In genomic region chr2:97610566-97610965, GRCm38 (mm10) we compare ENCODE assay signal across 22 mouse cellular contexts.
A peak's percentile ranks its signal among the peaks of the same experiment; 100 is the strongest.
DNase-seq lines count a peak whose midpoint lies in the region; ATAC-seq lines count a peak whose summit lies in the region.
"Had no signal": no experiment of that assay in that cellular context is flagged by ENCODE, and none has a peak within 500 bp of the region (broad histone marks: within the 10 kb centered on the region; RNA-seq: fewer than 3 reads in every experiment).

No protein-coding gene starts in this region.

- no peaks in the 10 kb centered on the region for H3K27me3 ChIP-seq in kidney, embryonic 16.5 days (ENCODE audit: insufficient read depth, low read length)
- H3K27me3 ChIP-seq in intestine, embryonic 16.5 days (replicated peaks; ENCODE audit: control insufficient read depth, insufficient read depth, low read length), result no peaks in the 10 kb centered on the region
- H3K27me3 ChIP-seq in neural tube, embryonic 14.5 days (ENCODE audit: control insufficient read depth, insufficient read depth, low read length), result no peaks in the 10 kb centered on the region
- no peaks in the 10 kb centered on the region for H3K27me3 ChIP-seq in midbrain, embryonic 16.5 days (ENCODE audit: control insufficient read depth, insufficient read depth, low read depth, low read length)
- H3K27me3 ChIP-seq: embryonic facial prominence, embryonic 13.5 days; embryonic facial prominence, embryonic 15.5 days; forebrain, embryonic 12.5 days had no signal

- no peaks in the 10 kb centered on the region for H3K36me3 ChIP-seq in kidney, embryonic 16.5 days (ENCODE audit: insufficient read depth, low read length)
- no peaks in the 10 kb centered on the region for H3K36me3 ChIP-seq in intestine, embryonic 16.5 days (ENCODE audit: control insufficient read depth, insufficient read depth, low read length)
- no peaks in the 10 kb centered on the region for H3K36me3 ChIP-seq in neural tube, embryonic 14.5 days (ENCODE audit: control insufficient read depth, insufficient read depth, low read length)
- H3K36me3 ChIP-seq in midbrain, embryonic 16.5 days (ENCODE audit: control insufficient read depth, insufficient read depth, low read length), result no peaks in the 10 kb centered on the region
- H3K36me3 ChIP-seq: embryonic facial prominence, embryonic 13.5 days; embryonic facial prominence, embryonic 15.5 days; forebrain, embryonic 10.5 days; forebrain, embryonic 12.5 days had no signal

- H3K4me1 ChIP-seq in kidney, embryonic 16.5 days (ENCODE audit: insufficient read depth, low read length), result no peaks in the 10 kb centered on the region
- H3K4me1 ChIP-seq in intestine, embryonic 16.5 days (ENCODE audit: control insufficient read depth, insufficient read depth, low read length), result no peaks in the 10 kb centered on the region
- no peaks in the 10 kb centered on the region for H3K4me1 ChIP-seq in neural tube, embryonic 14.5 days (ENCODE audit: control insufficient read depth, insufficient read depth, low read length)
- no peaks in the 10 kb centered on the region for H3K4me1 ChIP-seq in midbrain, embryonic 16.5 days (ENCODE audit: control insufficient read depth, insufficient read depth, low read length)
- H3K4me1 ChIP-seq: embryonic facial prominence, embryonic 13.5 days; embryonic facial prominence, embryonic 15.5 days; forebrain, embryonic 12.5 days had no signal

- no peak overlapping the region for H3K9ac ChIP-seq in kidney, embryonic 16.5 days (replicated peaks; ENCODE audit: low read length)
- no peak overlapping the region for H3K9ac ChIP-seq in intestine, embryonic 16.5 days (ENCODE audit: low read depth, low read length)
- H3K9ac ChIP-seq in neural tube, embryonic 14.5 days (replicated peaks; ENCODE audit: low read depth, low read length), result no peak overlapping the region
- H3K9ac ChIP-seq in midbrain, embryonic 16.5 days (ENCODE audit: low read depth, low read length), result no peak overlapping the region
- H3K9ac ChIP-seq: embryonic facial prominence, embryonic 13.5 days; embryonic facial prominence, embryonic 15.5 days; forebrain, embryonic 12.5 days had no signal

- H3K27ac ChIP-seq in kidney, embryonic 16.5 days (ENCODE audit: low read length), result no peak overlapping the region
- H3K27ac ChIP-seq in intestine, embryonic 16.5 days (ENCODE audit: low read length), result no peak overlapping the region
- H3K27ac ChIP-seq in neural tube, embryonic 14.5 days (ENCODE audit: low read depth, low read length), result no peak overlapping the region
- no peak overlapping the region for H3K27ac ChIP-seq in midbrain, embryonic 16.5 days (ENCODE audit: low read length)
- H3K27ac ChIP-seq: embryonic facial prominence, embryonic 13.5 days; embryonic facial prominence, embryonic 15.5 days; forebrain, embryonic 10.5 days; forebrain, embryonic 12.5 days had no signal

- 65% methylated on average over 2 of the region's 2 CpGs for WGBS in kidney, embryonic 16.5 days
- 52% methylated on average over 2 of the region's 2 CpGs for WGBS in intestine, embryonic 16.5 days
- WGBS in neural tube, embryonic 14.5 days, result 55% methylated on average over 2 of the region's 2 CpGs
- WGBS in midbrain, embryonic 16.5 days, result 90% methylated on average over 2 of the region's 2 CpGs

- no peak overlapping the region for H3K4me3 ChIP-seq in kidney, embryonic 16.5 days (ENCODE audit: low read length)
- H3K4me3 ChIP-seq in intestine, embryonic 16.5 days (ENCODE audit: low read length), result no peak overlapping the region
- no peak overlapping the region for H3K4me3 ChIP-seq in neural tube, embryonic 14.5 days (ENCODE audit: low read depth, low read length)
- H3K4me3 ChIP-seq in midbrain, embryonic 16.5 days (ENCODE audit: low read depth, low read length), result no peak overlapping the region
- H3K4me3 ChIP-seq: embryonic facial prominence, embryonic 13.5 days; embryonic facial prominence, embryonic 15.5 days; erythroblast, embryonic 14.5 days; forebrain, embryonic 10.5 days; forebrain, embryonic 12.5 days had no signal

- H3K9me3 ChIP-seq in kidney, embryonic 16.5 days (ENCODE audit: low read length), result no peaks in the 10 kb centered on the region
- H3K9me3 ChIP-seq in intestine, embryonic 16.5 days (ENCODE audit: control insufficient read depth, low read length), result no peaks in the 10 kb centered on the region
- no peaks in the 10 kb centered on the region for H3K9me3 ChIP-seq in neural tube, embryonic 14.5 days (ENCODE audit: control insufficient read depth, low read length)
- no peaks in the 10 kb centered on the region for H3K9me3 ChIP-seq in midbrain, embryonic 16.5 days (replicated peaks; ENCODE audit: control insufficient read depth, low read length, poor library complexity, severe bottlenecking)
- H3K9me3 ChIP-seq: embryonic facial prominence, embryonic 13.5 days; embryonic facial prominence, embryonic 15.5 days; forebrain, embryonic 10.5 days; forebrain, embryonic 12.5 days had no signal

- DNase-seq in kidney, adult 11 months, result no peak
- no peak for DNase-seq in frontal cortex, adult 2 months (ENCODE audit: extremely low spot score in 1 of 2, low spot score in 1 of 2)
- DNase-seq: adrenal gland, adult 2 months; adrenal gland, postnatal 10 days; adrenal gland, postnatal 25 days; cerebellum, adult 11 months; cerebellum, adult 18-20 months; cerebellum, adult 8-10 months; cerebellum, adult 9-11 months; cerebellum, postnatal 14 days; cerebellum, postnatal 36 days; embryo, embryonic 11 days had no signal

- no peak overlapping the region for H3K4me2 ChIP-seq in kidney, embryonic 16.5 days (replicated peaks; ENCODE audit: low read depth, low read length)
- no peak overlapping the region for H3K4me2 ChIP-seq in intestine, embryonic 16.5 days (ENCODE audit: low read depth, low read length)
- no peak overlapping the region for H3K4me2 ChIP-seq in neural tube, embryonic 14.5 days (ENCODE audit: low read depth, low read length)
- no peak overlapping the region for H3K4me2 ChIP-seq in midbrain, embryonic 16.5 days (ENCODE audit: low read length)
- H3K4me2 ChIP-seq: embryonic facial prominence, embryonic 13.5 days; embryonic facial prominence, embryonic 15.5 days; forebrain, embryonic 12.5 days had no signal

- peak; percentile 39; the same call in 1 of the 2 replicates for ATAC-seq in kidney, embryonic 16.5 days (ENCODE audit: low FRiP score, low TSS enrichment)
- peak; percentile 93 for ATAC-seq in intestine, embryonic 16.5 days
- peak; percentile 46; the same call in 1 of the 2 replicates for ATAC-seq in neural tube, embryonic 14.5 days (ENCODE audit: low read depth)
- ATAC-seq in midbrain, embryonic 16.5 days, result no peak
- ATAC-seq: forebrain, embryonic 14.5 days had no signal
